Mouse (Mus musculus) megakaryocyte progenitor cell, adult 5-6 weeks (primary cell): ENCODE measurements at regions not wholly inside any gene's neighbourhood (a gene's known extent, or its start where the extent isn't known, plus 50 kb on each side); places are given as distances from the start of the nearest gene placed in this dataset.

Experiments
- ATAC-seq: replicated peaks from 2 replicates; pipeline ENCODE4 v1.8.0; 2016; ENCODE audit warnings: mild to moderate bottlenecking, moderate TSS enrichment, inconsistent platforms; ENCODE audit not compliant: poor library complexity

- no peak for ATAC-seq
Observed at GRCm38 (mm10) chr2:174884232-174885225, 124.1 kb downstream of the Edn3 start.

GRCm38 (mm10) chr2:174892658-174893057, 117.4 kb upstream of the Gm14444 start:
- ATAC-seq = no peak

DNA sequence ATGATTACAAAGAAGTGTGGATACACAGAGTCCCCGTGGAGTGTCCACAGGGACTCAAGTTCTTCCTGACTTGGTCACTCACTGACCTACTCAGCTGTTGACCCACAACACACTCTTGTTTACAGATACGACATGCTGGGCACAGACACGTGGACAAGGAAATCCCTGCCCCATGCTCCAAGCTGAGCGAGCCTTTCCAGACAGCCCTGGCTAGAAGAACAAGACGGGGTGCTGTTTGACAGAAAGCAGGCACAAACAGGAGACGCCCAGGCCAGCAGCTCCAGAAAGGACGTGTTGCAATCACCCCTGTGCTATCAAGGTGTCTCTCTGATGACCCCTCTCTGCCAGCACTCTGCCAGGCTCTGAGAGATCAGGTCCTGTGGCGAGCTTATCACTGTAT, 112.6 kb upstream of the Gm14444 start:
- no peak for ATAC-seq

- 0 out of 2 replicates have a peak, but pooled peaks have one; percentile 11 for ATAC-seq
Observed at GRCm38 (mm10) chr2:174899940-174900670, 109.9 kb upstream of the Gm14444 start.

- peak; percentile 79 for ATAC-seq
Observed at GRCm38 (mm10) chr2:174900671-174900991, 109.4 kb upstream of the Gm14444 start.

DNA sequence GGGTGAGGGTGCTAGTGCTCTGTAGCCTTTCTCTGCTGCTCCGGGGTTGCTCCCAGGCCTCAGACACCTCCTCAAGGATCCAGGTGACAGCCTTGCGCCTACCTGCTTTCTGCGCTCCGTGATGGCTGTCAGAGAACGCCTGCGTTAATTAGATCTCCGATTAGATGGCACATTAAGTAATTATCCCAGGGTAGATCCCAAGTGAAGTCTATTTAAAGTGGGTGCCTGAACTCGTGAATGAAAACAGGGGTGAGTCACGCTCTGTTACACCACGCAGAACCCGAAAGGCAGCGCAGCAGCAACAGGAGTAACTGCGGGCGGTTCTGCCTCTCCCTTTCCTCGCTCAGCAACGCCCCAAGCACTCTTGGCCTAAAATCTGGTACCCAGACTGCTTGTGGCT, 108.2 kb upstream of the Gm14444 start:
- no peak for ATAC-seq

DNA sequence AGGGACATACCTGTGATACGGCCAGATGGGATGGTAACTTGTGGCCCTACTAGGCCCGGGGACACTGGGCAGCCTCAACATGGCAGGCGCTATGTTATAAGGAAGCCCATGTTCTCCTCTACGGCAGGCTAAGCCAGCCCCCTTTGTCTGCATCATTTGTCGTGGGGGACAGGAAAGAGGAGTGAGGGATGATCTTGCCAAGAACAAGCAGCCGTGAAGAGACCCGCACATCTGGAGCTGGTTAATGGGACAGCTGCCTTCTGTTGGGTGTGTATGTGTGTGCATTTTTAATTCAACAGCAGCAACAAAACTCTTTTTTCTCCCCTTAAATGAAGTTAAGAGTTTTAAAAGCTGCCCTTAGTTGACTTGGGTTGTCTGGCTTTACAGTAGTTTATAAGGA, 106.4 kb upstream of the Gm14444 start:
- ATAC-seq = no peak

GRCm38 (mm10) chr2:174905865-174906639, 104.0 kb upstream of the Gm14444 start:
- ATAC-seq = peak; percentile 73

DNA sequence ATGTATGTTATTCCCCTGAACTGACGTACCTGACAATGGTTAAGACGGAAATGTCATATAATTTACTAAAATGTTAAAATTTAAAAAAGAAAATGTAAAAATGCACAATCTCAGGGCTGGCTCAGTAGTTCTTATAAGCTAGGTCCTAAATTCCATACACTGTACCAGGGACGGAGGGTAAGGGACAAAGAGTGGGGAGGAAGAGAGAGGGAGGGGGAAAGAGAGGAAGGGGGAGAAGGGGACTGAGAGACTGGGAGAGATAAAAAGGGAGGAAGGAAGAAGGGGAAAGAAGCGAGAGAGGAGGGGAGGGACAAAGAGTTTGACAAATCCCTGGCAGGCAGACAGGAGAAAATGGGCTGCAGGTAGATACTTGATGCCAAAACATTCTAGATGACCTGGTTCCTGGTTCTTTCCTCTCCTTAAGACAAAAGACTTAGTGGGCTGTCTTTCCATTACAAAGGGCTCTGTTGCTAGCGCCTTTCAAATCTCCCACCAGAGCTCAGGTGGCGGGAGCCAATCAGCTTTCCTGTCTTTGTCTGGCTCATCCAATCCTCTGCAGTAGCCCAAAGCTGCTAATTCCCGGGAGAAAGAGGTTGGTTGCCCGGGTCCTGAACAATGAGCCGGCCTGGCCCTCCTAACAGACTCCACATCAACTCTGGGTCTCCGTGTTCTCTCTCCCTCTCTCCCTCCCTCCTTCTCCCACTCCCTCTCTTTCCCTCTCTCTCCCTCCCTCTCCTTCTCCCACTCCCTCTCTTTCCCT, 92.7 kb upstream of the Gm14444 start:
- no peak for ATAC-seq

DNA sequence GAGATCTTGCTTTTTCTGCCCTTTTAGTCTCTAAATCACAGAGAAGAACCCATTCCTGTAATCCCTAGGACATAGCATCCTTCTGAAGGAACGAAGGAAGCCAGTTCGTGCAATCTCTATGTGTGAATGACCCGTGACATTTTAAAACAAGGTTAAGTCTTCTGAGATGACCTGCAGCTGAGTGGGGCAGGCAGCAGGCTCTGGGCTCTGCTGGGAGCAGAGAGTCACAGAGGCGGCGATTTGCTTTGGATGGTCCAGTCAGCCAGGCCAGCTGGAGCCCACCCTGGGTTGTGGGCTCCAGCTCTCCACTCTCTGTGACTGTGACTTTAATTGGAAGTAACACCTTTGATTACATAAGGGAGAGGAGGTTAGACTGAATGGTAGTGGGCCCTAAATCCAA, 92.1 kb upstream of the Gm14444 start:
- ATAC-seq = no peak

DNA sequence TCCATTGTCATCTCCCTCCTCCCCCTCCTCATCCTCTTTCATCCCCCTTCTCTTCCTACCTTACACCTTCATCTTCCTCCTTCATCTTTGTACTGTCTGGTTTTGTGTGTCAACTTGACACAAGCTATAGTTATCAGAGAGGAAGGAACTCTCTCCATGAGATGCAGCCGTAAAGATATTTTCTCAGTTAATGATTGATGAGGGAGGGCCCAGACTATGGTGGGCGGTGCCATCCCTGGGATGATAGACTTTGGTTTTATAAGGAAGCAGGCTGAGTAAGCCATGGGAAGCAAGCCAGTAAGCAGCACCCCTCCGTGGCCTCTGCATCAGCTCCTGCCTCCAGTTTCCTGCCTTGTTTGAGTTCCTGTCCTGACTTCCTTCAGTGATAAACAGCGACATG, 87.8 kb upstream of the Gm14444 start:
- no peak for ATAC-seq

- ATAC-seq = no peak
Observed at GRCm38 (mm10) chr2:174929718-174930117, 80.3 kb upstream of the Gm14444 start.

DNA sequence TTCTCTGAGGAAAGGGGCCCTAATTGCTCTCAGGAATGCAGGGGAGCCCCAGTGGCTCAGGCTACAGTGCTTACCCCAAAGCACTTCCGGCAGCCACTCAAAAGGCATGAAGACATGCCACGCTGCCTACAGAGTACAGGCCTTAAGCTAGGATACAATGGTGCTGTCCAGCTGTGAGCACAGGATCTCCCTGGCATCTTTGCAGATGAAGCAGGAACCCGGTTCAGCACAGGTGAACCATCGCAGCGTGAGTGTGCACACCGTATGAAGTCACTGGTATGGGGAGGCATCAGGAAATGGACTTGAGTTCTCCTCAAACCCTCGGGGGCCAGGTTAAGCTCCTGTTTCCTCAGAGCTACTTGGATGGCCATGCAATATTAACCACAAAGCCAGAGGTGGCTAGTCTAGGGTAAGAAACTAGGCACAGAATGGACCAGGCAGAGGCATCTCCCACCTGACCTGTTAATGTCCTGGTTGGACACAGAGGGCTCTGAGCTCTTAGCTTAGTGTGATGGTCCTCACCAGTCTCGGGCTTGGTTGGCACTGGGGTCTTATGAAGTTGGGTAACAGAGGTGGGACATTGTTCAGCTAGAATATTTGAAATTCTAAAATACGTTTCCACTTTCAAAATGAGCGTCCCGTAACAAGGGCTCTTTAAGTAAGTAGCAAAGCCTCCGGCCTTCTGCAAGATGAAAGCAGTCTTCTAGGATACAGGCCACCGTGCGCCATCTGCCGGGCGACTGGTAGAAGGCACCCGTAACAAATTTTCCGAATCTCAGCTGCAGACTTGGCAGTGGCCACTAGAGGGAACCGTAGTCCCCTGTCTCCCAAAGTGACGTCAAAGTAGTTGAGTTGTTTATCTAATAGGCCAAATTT, 77.7 kb upstream of the Gm14444 start:
- ATAC-seq = peak; percentile 99

GRCm38 (mm10) chr2:174933013-174933353, 77.1 kb upstream of the Gm14444 start:
- no peak for ATAC-seq

DNA sequence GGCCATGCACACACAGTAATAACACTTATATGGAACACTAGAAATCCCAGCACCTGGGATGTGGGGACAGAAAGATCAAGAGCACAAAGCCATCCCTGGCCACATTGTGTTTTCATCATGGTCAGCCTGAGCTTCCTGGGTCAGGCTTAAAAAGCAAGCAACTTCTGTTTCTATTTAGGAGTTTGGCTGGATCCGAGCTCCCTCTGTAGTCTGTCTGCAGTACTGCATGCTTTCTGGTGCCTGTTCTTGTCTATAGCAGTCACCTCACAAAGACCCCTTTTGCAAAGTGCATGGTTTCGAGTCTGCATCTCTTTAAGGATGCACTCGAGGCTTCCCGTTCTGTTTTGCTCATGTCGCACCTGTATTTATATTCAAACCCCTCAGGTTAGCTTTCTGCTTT, 73.4 kb upstream of the Gm14444 start:
- peak; percentile 61 for ATAC-seq

DNA sequence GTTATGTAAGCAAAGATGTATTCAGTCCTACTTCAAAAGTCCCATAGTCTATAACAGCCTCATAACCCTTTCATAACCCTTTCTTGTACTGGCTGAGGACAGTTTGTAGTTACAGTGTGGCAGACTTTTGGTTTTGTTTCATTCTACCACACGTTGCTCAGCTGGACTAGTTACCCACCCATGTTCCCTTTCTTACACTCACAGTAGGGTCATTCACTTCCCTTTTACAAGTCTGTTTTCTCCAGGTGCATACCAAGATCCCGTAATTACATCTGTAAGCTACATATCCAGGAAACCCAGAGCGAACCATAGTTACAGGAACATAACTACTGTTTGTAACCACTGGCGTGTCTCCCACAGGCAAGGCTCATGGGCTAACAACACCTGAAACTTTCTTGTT, 72.1 kb upstream of the Gm14444 start:
- ATAC-seq = 0 out of 2 replicates have a peak, but pooled peaks have one; percentile 23

DNA sequence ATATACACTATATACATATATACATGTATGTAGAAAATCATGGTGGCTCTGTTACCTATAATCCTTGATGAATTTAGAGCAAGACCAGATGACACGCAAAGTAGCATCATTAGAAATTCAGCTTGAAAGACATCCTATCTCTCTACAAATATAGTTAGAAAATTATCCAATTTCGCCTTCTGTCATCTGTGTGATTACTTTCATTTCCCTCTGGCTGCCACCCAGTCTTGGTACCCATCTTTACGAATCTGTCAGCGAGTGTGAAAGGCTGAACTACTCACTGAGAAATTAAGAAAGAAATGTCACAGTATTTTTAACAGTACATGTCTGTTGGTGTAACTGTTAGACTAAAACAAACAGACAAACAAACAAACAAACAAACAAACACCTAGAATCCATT, 67.8 kb upstream of the Gm14444 start:
- no peak for ATAC-seq

- no peak for ATAC-seq
Observed at GRCm38 (mm10) chr2:174948106-174948505, 61.9 kb upstream of the Gm14444 start.
